Mouse (Mus musculus) midbrain, embryonic 16.5 days (tissue): ENCODE data around the gene Fam171b. TPM values are rescaled to one million over a fixed set of nuclear protein-coding genes. Genes with fewer than 3 reads are reported as not detected.

Experiments used
- ATAC-seq: fragments of 200-750 bp; cut with Nextera tagmentation; 2 replicates; pipeline ENCODE4 v1.8.0; 2017; ENCODE audit warnings: moderate TSS enrichment
- H3K27ac ChIP-seq: fragments of 300-500 bp; sonication (generic); 2 replicates; pipeline ENCODE4 v1.5.1; 2014; ENCODE audit warnings: mild to moderate bottlenecking, low read length, mixed read lengths
- H3K27me3 ChIP-seq: fragments of 300-500 bp; sonication (generic); 2 replicates; pipeline ENCODE4 v1.6.1; 2014; ENCODE audit warnings: low read depth, low read length, mixed read lengths; ENCODE audit not compliant: control insufficient read depth, insufficient read depth
- H3K36me3 ChIP-seq: fragments of 300-500 bp; sonication (generic); 2 replicates; pipeline ENCODE4 v1.6.1; 2014; ENCODE audit warnings: mild to moderate bottlenecking, low read length, moderate library complexity, mixed read lengths; ENCODE audit not compliant: control insufficient read depth, insufficient read depth
- H3K4me1 ChIP-seq: fragments of 300-500 bp; sonication (generic); 2 replicates; pipeline ENCODE4 v1.6.1; 2014; ENCODE audit warnings: mild to moderate bottlenecking, low read length, mixed read lengths; ENCODE audit not compliant: control insufficient read depth, insufficient read depth
- H3K4me2 ChIP-seq: fragments of 300-500 bp; sonication (generic); 2 replicates; pipeline ENCODE4 v1.6.1; 2014; ENCODE audit warnings: mild to moderate bottlenecking, low read length, mixed read lengths
- H3K4me3 ChIP-seq: fragments of 300-500 bp; sonication (generic); 2 replicates; pipeline ENCODE4 v1.5.1; 2014; ENCODE audit warnings: low read depth, mild to moderate bottlenecking, low read length, moderate library complexity, mixed read lengths
- H3K9ac ChIP-seq: fragments of 300-500 bp; sonication (generic); 2 replicates; pipeline ENCODE4 v1.6.1; 2014; ENCODE audit warnings: low read depth, low read length, mixed read lengths
- H3K9me3 ChIP-seq: fragments of 300-500 bp; sonication (generic); replicated peaks from 2 replicates; pipeline ENCODE4 v1.6.1; 2014; ENCODE audit warnings: mild to moderate bottlenecking, low read length, mixed read lengths; ENCODE audit not compliant: control insufficient read depth, poor library complexity, severe bottlenecking
- WGBS: fragments of 180-500 bp; shearing (Covaris S2); extraction: QIAGEN DNeasy Blood & Tissue Kit; methylation state at CpG from one replicate; pipeline ENCODE4 v1.1.7; 2014; 5-methylcytosine and 5-hydroxymethylcytosine counted together
- polyA plus RNA-seq: library from polyadenylated mRNA; unstranded; fragments of >200 nt; fragmentation: Nextera tagmentation; extraction: Ambion mirVana; gene quantifications from 2 replicates; pipeline ENCODE4 v1.2.1, GENCODE M21; 2015

Fam171b gene
- polyA plus RNA-seq, 1 experiment from 2014 or later = 94.6 TPM

DNA sequence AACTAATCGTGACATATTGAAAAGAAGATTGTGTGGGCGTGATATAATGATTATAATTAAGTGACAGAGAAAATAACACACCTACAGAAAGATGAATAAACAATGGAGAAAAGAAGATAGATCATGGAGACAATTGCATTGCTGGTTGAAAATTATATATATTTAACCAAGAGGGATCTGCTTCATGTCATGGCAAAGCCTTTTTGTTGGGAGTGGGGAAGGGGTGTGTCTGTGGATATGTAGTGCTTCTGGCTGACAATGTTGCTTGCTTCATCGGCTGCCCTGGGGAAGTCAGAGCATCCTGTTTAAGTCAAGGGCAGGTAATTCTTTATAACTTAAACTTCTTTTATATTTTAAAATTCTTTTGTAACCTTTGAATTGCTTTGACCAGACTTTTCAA lies 36.1 kb downstream of the Fam171b start:
- Histone ChIP-seq H3K36me3 (no peaks in the 10 kb centered on the region), H3K4me3 (no peak overlapping the region), H3K27me3 (no peaks in the 10 kb centered on the region), H3K9ac (no peak overlapping the region), H3K27ac (no peak overlapping the region), H3K4me1 (peaks cover 4% of the 10 kb centered on the region; the same call in 1 of the 2 replicates), H3K4me2 (no peak overlapping the region), H3K9me3 (no peaks in the 10 kb centered on the region)
- ATAC-seq = no peak
- 76% methylated on average over 3 of the region's 3 CpGs for WGBS

DNA sequence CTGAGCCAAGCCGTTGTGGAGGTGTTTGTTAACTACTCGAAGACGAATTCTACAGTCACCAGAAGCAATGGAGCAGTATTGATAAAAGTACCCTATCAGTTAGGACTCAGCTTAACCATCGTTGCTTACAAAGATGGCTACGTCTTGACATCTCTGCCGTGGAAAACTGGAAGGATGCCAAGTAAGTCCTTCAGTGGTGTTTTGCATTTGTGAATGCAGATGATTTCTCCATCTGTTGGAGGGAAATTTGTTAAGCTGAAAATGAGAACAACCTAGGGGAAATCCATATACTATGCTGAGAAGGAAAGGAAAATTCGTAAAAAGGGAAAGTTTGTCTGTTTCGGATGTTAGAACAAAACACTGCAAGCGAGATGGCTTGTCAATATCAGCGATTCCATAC lies 41.0 kb downstream of the Fam171b start:
- Histone ChIP-seq H3K36me3 (0 out of 2 replicates have a peak, but pooled peaks cover 3% of the 10 kb centered on the region), H3K4me3 (no peak overlapping the region), H3K9me3 (no peaks in the 10 kb centered on the region), H3K27ac (no peak overlapping the region), H3K4me2 (no peak overlapping the region), H3K9ac (no peak overlapping the region), H3K4me1 (no peaks in the 10 kb centered on the region), H3K27me3 (no peaks in the 10 kb centered on the region)
- no peak for ATAC-seq
- 85% methylated on average over 10 of the region's 10 CpGs for WGBS

DNA sequence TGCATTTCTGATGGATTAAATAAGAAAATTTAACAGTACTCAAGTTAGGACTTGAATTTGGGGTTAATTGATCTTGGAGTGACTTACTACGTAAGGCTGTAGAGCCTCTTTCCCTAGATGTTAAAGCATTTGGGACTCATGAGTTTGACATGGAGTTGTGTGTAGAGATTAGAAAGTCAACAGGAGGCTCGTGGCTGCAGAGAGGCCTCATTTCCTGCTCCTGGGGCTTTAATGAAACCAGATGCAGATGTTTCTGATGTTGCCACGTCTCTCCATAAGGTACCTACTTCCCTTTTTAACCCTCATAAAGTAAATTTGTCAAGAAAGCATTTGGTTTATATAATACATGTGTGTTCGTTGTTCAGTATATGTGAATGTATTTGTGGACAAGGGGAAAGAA lies 43.8 kb downstream of the Fam171b start:
- Histone ChIP-seq H3K4me1 (no peaks in the 10 kb centered on the region), H3K4me3 (no peak overlapping the region), H3K27me3 (no peaks in the 10 kb centered on the region), H3K4me2 (no peak overlapping the region), H3K27ac (no peak overlapping the region), H3K9ac (no peak overlapping the region), H3K36me3 (peaks cover 14% of the 10 kb centered on the region), H3K9me3 (no peaks in the 10 kb centered on the region)
- ATAC-seq = no peak
- WGBS = 84% methylated on average over 4 of the region's 4 CpGs

DNA sequence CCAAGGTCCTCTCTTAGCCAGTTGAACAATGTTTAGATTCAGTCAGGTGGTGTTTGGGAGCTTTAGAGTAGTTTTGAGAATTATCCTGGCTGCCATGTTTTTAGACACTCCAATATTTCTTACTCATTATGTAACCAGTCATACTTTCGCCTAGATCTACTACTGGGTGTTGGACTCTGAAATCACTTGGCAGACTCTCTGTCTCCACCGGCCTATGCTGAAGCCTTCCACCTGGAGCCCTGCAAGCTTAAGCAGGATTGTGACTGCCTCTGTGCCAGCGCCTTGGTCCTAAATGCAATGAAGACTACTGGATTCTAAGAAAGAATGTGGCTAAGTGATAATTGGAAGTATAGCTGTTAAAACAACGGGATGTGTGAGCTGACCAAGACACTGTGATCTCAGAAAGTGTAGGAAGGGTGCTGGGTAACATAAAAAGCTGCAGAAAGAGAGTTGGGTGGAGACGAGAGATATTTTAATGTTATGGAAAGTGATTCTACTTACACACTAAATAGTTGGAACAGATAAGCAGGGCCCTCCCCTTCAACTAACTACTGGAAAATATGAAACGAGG lies 71.5 kb downstream of the Fam171b start:
- no peak overlapping the region for H3K9ac ChIP-seq
- no peak for ATAC-seq
- H3K4me1 ChIP-seq = no peaks in the 10 kb centered on the region
- H3K27ac ChIP-seq = no peak overlapping the region
- peaks cover 16% of the 10 kb centered on the region for H3K36me3 ChIP-seq
- H3K27me3 ChIP-seq = no peaks in the 10 kb centered on the region
- no peak overlapping the region for H3K4me2 ChIP-seq
- H3K4me3 ChIP-seq = no peak overlapping the region
- WGBS = 85% methylated on average over 6 of the region's 6 CpGs
- H3K9me3 ChIP-seq = no peaks in the 10 kb centered on the region

DNA sequence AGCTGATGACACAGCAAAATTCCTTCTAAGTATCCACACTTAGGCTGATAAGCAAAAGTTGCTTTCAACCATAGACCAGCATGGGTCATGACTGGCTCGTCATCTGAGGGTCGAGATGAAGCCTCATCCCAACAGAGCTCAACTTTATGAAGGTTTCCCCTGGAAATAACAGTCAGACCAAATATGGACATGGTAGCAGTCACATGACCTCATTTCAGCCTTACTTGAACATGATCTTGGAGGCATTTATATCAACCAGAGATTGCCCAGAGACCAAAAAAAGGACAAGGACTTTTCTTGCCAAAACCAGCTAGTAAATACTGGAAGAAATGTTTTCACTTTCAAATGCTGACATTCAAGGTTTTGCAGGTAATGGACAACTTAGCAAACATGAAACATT lies 81.3 kb downstream of the Fam171b start:
- no peak for ATAC-seq
- H3K4me2 ChIP-seq = no peak overlapping the region
- H3K36me3 ChIP-seq = no peaks in the 10 kb centered on the region
- 96% methylated on average over 2 of the region's 2 CpGs for WGBS
- no peaks in the 10 kb centered on the region for H3K27me3 ChIP-seq
- H3K4me3 ChIP-seq = no peak overlapping the region
- no peaks in the 10 kb centered on the region for H3K9me3 ChIP-seq
- no peaks in the 10 kb centered on the region for H3K4me1 ChIP-seq
- H3K27ac ChIP-seq = no peak overlapping the region
- H3K9ac ChIP-seq = no peak overlapping the region

DNA sequence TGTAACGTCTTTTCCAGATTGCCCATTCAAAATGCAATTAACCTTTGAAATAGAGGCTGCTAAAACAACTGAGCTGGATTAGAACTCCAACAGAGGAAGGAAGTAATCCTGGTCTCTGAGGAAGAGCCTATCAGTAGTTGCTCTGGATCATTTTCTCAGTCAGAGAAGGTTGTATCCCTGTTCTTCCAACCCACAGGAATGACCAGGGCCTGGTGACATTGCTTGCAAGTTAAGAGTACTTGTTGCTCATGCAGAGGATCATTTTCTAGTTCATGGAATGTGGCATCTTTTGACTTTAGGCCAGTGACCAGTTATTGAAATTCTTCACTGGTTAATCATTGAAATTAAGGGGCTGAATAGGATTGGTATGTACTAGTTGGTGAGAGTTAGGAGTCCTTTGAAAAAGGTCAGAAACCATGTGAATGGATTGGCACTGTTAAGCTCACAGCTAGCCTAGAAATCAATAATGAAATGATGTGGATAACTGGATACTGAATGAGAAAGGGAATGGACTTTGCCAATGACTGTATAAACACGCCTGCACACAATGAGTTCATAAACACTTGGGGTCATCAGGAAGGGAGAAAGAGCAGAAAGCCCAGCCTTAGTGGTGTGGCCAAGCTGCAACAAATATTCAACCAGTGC lies 89.6 kb downstream of the Fam171b start:
- 80% methylated on average over 2 of the region's 2 CpGs for WGBS
- no peaks in the 10 kb centered on the region for H3K27me3 ChIP-seq
- no peak overlapping the region for H3K4me3 ChIP-seq
- H3K9me3 ChIP-seq = no peaks in the 10 kb centered on the region
- H3K4me2 ChIP-seq = no peak overlapping the region
- ATAC-seq = no peak
- no peak overlapping the region for H3K9ac ChIP-seq
- no peaks in the 10 kb centered on the region for H3K4me1 ChIP-seq
- H3K27ac ChIP-seq = no peak overlapping the region
- no peaks in the 10 kb centered on the region for H3K36me3 ChIP-seq

DNA sequence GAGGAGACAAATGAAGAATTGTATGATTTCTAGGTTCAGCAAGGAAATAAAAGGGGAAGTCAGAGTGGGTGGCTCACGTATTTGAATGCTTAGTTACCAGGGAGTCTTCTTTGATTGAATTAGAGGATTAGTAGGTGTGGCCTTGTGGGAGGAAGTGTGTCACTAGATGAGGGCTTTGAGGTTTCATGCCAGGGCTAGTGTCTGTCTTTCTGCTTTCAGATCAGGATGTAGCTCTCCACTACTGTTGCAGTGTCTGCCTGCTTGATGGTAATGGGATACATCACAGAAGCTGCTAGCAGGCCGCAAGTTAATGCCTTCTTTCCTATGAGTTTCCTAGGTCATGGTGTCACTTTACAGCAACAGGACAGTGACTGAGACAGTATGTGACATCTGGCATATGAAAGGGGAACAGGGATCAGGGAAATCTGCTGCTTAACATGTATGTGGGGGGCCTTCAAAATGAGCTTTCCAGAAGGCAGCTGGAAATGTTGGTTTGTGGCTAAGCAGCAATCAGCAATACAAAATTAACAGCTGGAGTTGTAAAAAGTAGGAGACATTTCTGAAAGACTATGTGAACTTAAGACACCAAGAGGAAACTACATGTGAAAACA lies 117.1 kb downstream of the Fam171b start:
- H3K4me2 ChIP-seq = no peak overlapping the region
- H3K27ac ChIP-seq = no peak overlapping the region
- no peak overlapping the region for H3K9ac ChIP-seq
- no peak overlapping the region for H3K4me3 ChIP-seq
- no peaks in the 10 kb centered on the region for H3K9me3 ChIP-seq
- H3K27me3 ChIP-seq = no peaks in the 10 kb centered on the region
- no peaks in the 10 kb centered on the region for H3K4me1 ChIP-seq
- no peak for ATAC-seq
- 31% methylated on average over 2 of the region's 2 CpGs for WGBS
- no peaks in the 10 kb centered on the region for H3K36me3 ChIP-seq

Other genes starting within 250 kb of the Fam171b start
- gene Zc3h15, start 168.2 kb upstream of the Fam171b start, polyA plus RNA-seq = 184 and 187 TPM in 2 replicates
- 19.9 and 20.5 TPM in 2 replicates for gene Itgav, start 88.2 kb upstream of the Fam171b start, polyA plus RNA-seq
- not detected in 2 replicates for gene Zswim2, start 128.6 kb downstream of the Fam171b start, polyA plus RNA-seq
- gene Gm13698, start 143.1 kb downstream of the Fam171b start, polyA plus RNA-seq = not detected in 2 replicates
- gene Gm13693, start 148.9 kb downstream of the Fam171b start, polyA plus RNA-seq = not detected in 2 replicates
- not detected in 2 replicates for gene Gm13695, start 154.7 kb downstream of the Fam171b start, polyA plus RNA-seq
- gene Gm13696, start 160.5 kb downstream of the Fam171b start, polyA plus RNA-seq = not detected in 2 replicates
- gene Gm13694, start 166.3 kb downstream of the Fam171b start, polyA plus RNA-seq = not detected in 2 replicates
- not detected in 2 replicates for gene Gm13697, start 172.1 kb downstream of the Fam171b start, polyA plus RNA-seq
- gene Gm13691, start 177.9 kb downstream of the Fam171b start, polyA plus RNA-seq = not detected in 2 replicates